Mouse (Mus musculus) neural tube, embryonic 11.5 days (tissue): ENCODE data around the gene Plekhj1. TPM values are rescaled to one million over a fixed set of nuclear protein-coding genes. Genes with fewer than 3 reads are reported as not detected.
A peak's percentile ranks its signal among the peaks of the same experiment; 100 is the strongest.

ENCODE experiments used
- ATAC-seq: fragments of 200-750 bp; cut with Nextera tagmentation; 2 replicates; pipeline ENCODE4 v1.8.0; 2017; ENCODE audit warnings: moderate number of reproducible peaks, mild to moderate bottlenecking, moderate TSS enrichment, moderate library complexity; ENCODE audit not compliant: insufficient read depth, low FRiP score, low TSS enrichment
- DNase-seq: peaks from one replicate; pipeline ENCODE4 v3.0.0-alpha.2; 2015; ENCODE audit warnings: low spot score
- H3K27ac ChIP-seq: fragments of 300-500 bp; sonication (generic); 2 replicates; pipeline ENCODE4 v1.5.1; 2014; ENCODE audit warnings: low read depth, mild to moderate bottlenecking, low read length
- H3K27me3 ChIP-seq: fragments of 300-500 bp; sonication (generic); 2 replicates; pipeline ENCODE4 v1.6.1; 2014; ENCODE audit warnings: mild to moderate bottlenecking, low read length, mixed read lengths; ENCODE audit not compliant: control insufficient read depth, insufficient read depth
- H3K36me3 ChIP-seq: fragments of 300-500 bp; sonication (generic); 2 replicates; pipeline ENCODE4 v1.6.1; 2014; ENCODE audit warnings: mild to moderate bottlenecking, low read length, moderate library complexity, mixed read lengths; ENCODE audit not compliant: control insufficient read depth, insufficient read depth
- H3K4me1 ChIP-seq: fragments of 300-500 bp; sonication (generic); 2 replicates; pipeline ENCODE4 v1.6.1; 2014; ENCODE audit warnings: low read length, mixed read lengths; ENCODE audit not compliant: control insufficient read depth, insufficient read depth
- H3K4me2 ChIP-seq: fragments of 300-500 bp; sonication (generic); 2 replicates; pipeline ENCODE4 v1.6.1; 2014; ENCODE audit warnings: low read depth, mild to moderate bottlenecking, moderate library complexity
- H3K4me3 ChIP-seq: fragments of 300-500 bp; sonication (generic); 2 replicates; pipeline ENCODE4 v1.5.1; 2014; ENCODE audit warnings: low read depth, low read length
- H3K9ac ChIP-seq: fragments of 300-500 bp; sonication (generic); 2 replicates; pipeline ENCODE4 v1.6.1; 2014; ENCODE audit warnings: mild to moderate bottlenecking, low read length
- H3K9me3 ChIP-seq: fragments of 300-500 bp; sonication (generic); 2 replicates; pipeline ENCODE4 v1.6.1; 2016; ENCODE audit warnings: low read length; ENCODE audit not compliant: control insufficient read depth
- WGBS: fragments of 180-500 bp; shearing (Covaris S2); extraction: QIAGEN DNeasy Blood & Tissue Kit; methylation state at CpG from one replicate; pipeline ENCODE4 v1.1.7; 2014; 5-methylcytosine and 5-hydroxymethylcytosine counted together
- polyA plus RNA-seq: library from polyadenylated mRNA; unstranded; fragments of >200 nt; fragmentation: Nextera tagmentation; extraction: Ambion mirVana; gene quantifications from 2 replicates; pipeline ENCODE4 v1.2.1, GENCODE M21; 2014

The Plekhj1 gene
- polyA plus RNA-seq = 150 and 153 TPM in 2 replicates

GRCm38 (mm10) chr10:80798150-80799006 lies at the start of gene Plekhj1, which contains the start of gene Sf3a2:
Plekhj1 (minus strand) TSS chr10:80798626.
Sf3a2 (plus strand) TSS chr10:80798198.
- under 1% methylated on average over 104 of the region's 104 CpGs for WGBS
- Histone ChIP-seq H3K27ac (peak within 1 kb of the TSS; percentile 95), H3K9ac (peak within 1 kb of the TSS; percentile 93), H3K36me3 (peaks cover 29% of the 10 kb centered on the region), H3K4me3 (peak within 1 kb of the TSS; percentile 92), H3K27me3 (no peaks in the 10 kb centered on the region), H3K4me2 (peak within 1 kb of the TSS; percentile 84), H3K9me3 (no peaks in the 10 kb centered on the region), H3K4me1 (peaks cover 18% of the 10 kb centered on the region)
- peak; percentile 85 for ATAC-seq
- DNase-seq = peak; percentile 97

- Histone ChIP-seq H3K4me1 (no peaks in the 10 kb centered on the region; the same call in 1 of the 2 replicates), H3K36me3 (no peaks in the 10 kb centered on the region), H3K9me3 (no peaks in the 10 kb centered on the region), H3K27ac (no peak overlapping the region), H3K9ac (no peak overlapping the region), H3K27me3 (peaks cover 35% of the 10 kb centered on the region), H3K4me2 (no peak overlapping the region), H3K4me3 (no peak overlapping the region)
- 79% methylated on average over 12 of the region's 12 CpGs for WGBS
- no peak for DNase-seq
- no peak for ATAC-seq
These were observed 47.3 kb upstream of the Plekhj1 start for GRCm38 (mm10) chr10:80845732-80846131.

GRCm38 (mm10) chr10:80845055-80845693 lies 46.7 kb upstream of the Plekhj1 start:
- Histone ChIP-seq H3K9me3 (no peaks in the 10 kb centered on the region), H3K4me3 (no peak overlapping the region), H3K4me1 (no peaks in the 10 kb centered on the region; the same call in 1 of the 2 replicates), H3K27me3 (peaks cover 35% of the 10 kb centered on the region), H3K9ac (no peak overlapping the region), H3K4me2 (no peak overlapping the region), H3K27ac (no peak overlapping the region), H3K36me3 (no peaks in the 10 kb centered on the region)
- DNase-seq = no peak
- 63% methylated on average over 8 of the region's 8 CpGs for WGBS
- no peak for ATAC-seq

GRCm38 (mm10) chr10:80843931-80844547 lies 45.6 kb upstream of the Plekhj1 start, which contains the start of gene Lingo3:
Lingo3 (minus strand) TSS chr10:80844039.
- peak; percentile 52 for DNase-seq
- peaks cover 35% of the 10 kb centered on the region for H3K27me3 ChIP-seq
- H3K4me3 ChIP-seq = peak within 1 kb of the TSS; percentile 36
- H3K4me1 ChIP-seq = no peaks in the 10 kb centered on the region; the same call in 1 of the 2 replicates
- no peaks in the 10 kb centered on the region for H3K9me3 ChIP-seq
- H3K36me3 ChIP-seq = no peaks in the 10 kb centered on the region
- peak within 1 kb of the TSS; percentile 53 for H3K4me2 ChIP-seq
- 3% methylated on average over 49 of the region's 51 CpGs for WGBS
- ATAC-seq = no peak
- H3K9ac ChIP-seq = peak within 1 kb of the TSS; percentile 43
- no peak within 1 kb of the TSS for H3K27ac ChIP-seq

GRCm38 (mm10) chr10:80843087-80843930 lies 44.9 kb upstream of the Plekhj1 start:
- Histone ChIP-seq H3K27ac (no peak overlapping the region), H3K36me3 (no peaks in the 10 kb centered on the region), H3K9ac (peak overlapping the region; percentile 43), H3K9me3 (no peaks in the 10 kb centered on the region), H3K4me1 (no peaks in the 10 kb centered on the region; the same call in 1 of the 2 replicates), H3K4me2 (peak overlapping the region; percentile 53), H3K4me3 (peak overlapping the region; percentile 36), H3K27me3 (peaks cover 35% of the 10 kb centered on the region)
- DNase-seq (no peak), ATAC-seq (no peak)
- 8% methylated on average over 32 of the region's 32 CpGs for WGBS

- DNase-seq = no peak
- Histone ChIP-seq H3K4me2 (no peak overlapping the region), H3K36me3 (no peaks in the 10 kb centered on the region), H3K27ac (no peak overlapping the region), H3K4me3 (no peak overlapping the region), H3K9me3 (no peaks in the 10 kb centered on the region), H3K4me1 (no peaks in the 10 kb centered on the region; the same call in 1 of the 2 replicates), H3K27me3 (peaks cover 35% of the 10 kb centered on the region), H3K9ac (no peak overlapping the region)
- ATAC-seq = no peak
- WGBS = 83% methylated on average over 15 of the region's 15 CpGs
These were observed 43.9 kb upstream of the Plekhj1 start for GRCm38 (mm10) chr10:80842334-80842733.

GRCm38 (mm10) chr10:80841685-80842084 lies 43.3 kb upstream of the Plekhj1 start:
- DNase-seq (no peak), ATAC-seq (no peak)
- no peaks in the 10 kb centered on the region for H3K36me3 ChIP-seq
- no peak overlapping the region for H3K4me2 ChIP-seq
- no peaks in the 10 kb centered on the region; the same call in 1 of the 2 replicates for H3K4me1 ChIP-seq
- H3K4me3 ChIP-seq = no peak overlapping the region
- H3K27ac ChIP-seq = no peak overlapping the region
- no peak overlapping the region for H3K9ac ChIP-seq
- peaks cover 37% of the 10 kb centered on the region for H3K27me3 ChIP-seq
- 82% methylated on average over 2 of the region's 2 CpGs for WGBS
- H3K9me3 ChIP-seq = no peaks in the 10 kb centered on the region

- DNase-seq (no peak), ATAC-seq (no peak)
- Histone ChIP-seq H3K9me3 (no peaks in the 10 kb centered on the region), H3K27ac (no peak overlapping the region), H3K4me1 (no peaks in the 10 kb centered on the region; the same call in 1 of the 2 replicates), H3K4me2 (no peak overlapping the region), H3K27me3 (peaks cover 42% of the 10 kb centered on the region), H3K4me3 (no peak overlapping the region), H3K36me3 (no peaks in the 10 kb centered on the region), H3K9ac (no peak overlapping the region; the same call in 1 of the 2 replicates)
- 56% methylated on average over 6 of the region's 6 CpGs for WGBS
These were observed 41.4 kb upstream of the Plekhj1 start for GRCm38 (mm10) chr10:80839848-80840247.
